Mouse (Mus musculus): ENCODE results near the gene Vwa8. TPM values are rescaled to one million over a fixed set of nuclear protein-coding genes. Genes with fewer than 3 reads are reported as not detected.

Gene Vwa8
- polyA plus RNA-seq, 2 experiments: 6.4 to 8.3 TPM

DNA sequence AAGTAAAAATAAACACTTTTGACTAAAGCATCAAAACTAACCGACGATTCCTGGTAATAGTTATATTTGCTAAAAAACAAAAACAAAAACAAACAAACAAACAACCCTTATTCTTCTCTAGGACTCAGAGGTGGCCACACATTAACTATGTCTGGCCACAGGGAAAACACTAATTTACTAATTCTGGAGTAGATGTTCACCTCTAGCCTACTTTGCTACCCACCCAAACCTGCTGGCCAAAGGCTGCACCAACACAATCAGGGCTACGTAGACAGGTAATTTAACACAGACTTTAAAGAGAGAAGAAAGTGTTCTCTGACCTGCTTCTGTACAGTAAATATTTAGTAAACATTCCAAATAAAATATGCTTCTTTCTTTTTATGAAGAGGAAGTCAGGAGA is 31.2 kb upstream of the Vwa8 start:
- H3K4me1 ChIP-seq (replicated peaks; ENCODE audit: control insufficient read depth in 2 of 2, insufficient read depth in 2 of 2, low read length in 1 of 2): peaks cover 0 to 2% of the 10 kb centered on the region in 2 experiments; a peak in 1 of 4 replicates
- no peak for DNase-seq (ENCODE audit: low read depth in 3 of 3, low spot score in 3 of 3)
- no peaks in the 10 kb centered on the region for H3K36me3 ChIP-seq (replicated peaks; ENCODE audit: control insufficient read depth, insufficient read depth, low read depth)
- H3K4me2 ChIP-seq (ENCODE audit: low read depth): no peak overlapping the region
- WGBS (ENCODE audit: insufficient replicate concordance): 71% methylated on average over 3 of the region's 3 CpGs
- TF ChIP-seq CTCF (IDR thresholded peaks at IDR 0.05; ENCODE audit: low read depth): no peak
- TF ChIP-seq EP300 (IDR thresholded peaks at IDR 0.05; ENCODE audit: low read depth): no peak
- ATAC-seq (ENCODE audit: insufficient read depth): no peak
- no peaks in the 10 kb centered on the region for H3K27me3 ChIP-seq (ENCODE audit: control insufficient read depth, insufficient read depth, low read length)
- H3K9me3 ChIP-seq (ENCODE audit: control insufficient read depth, low read length): no peaks in the 10 kb centered on the region
- H3K9ac ChIP-seq (replicated peaks): no peak overlapping the region
- no peak overlapping the region for H3K27ac ChIP-seq
- no peak overlapping the region for H3K4me3 ChIP-seq (ENCODE audit: insufficient read depth in 1 of 2, low read depth in 2 of 2, low read length in 2 of 2)

DNA sequence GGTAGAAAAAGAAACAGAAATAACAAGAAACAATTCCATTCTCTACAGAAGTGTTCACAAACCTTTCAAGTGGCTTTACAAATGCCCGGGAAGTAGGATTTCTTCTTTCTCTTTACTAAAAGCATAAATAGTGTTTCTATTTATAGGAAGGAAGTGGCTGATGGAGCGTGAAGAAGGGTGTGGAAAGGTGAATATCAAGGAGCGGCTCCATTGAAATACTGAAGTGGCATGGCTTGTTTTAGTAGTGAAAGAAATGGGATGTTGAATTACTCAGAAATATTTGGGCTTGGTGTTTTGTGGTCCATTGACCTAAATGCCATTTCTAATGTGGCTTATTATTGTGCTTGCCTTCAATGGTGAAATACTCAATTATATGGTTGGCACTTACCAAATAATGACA is 30.4 kb upstream of the Vwa8 start:
- no peak for DNase-seq (ENCODE audit: low read depth in 3 of 3, low spot score in 3 of 3)

DNA sequence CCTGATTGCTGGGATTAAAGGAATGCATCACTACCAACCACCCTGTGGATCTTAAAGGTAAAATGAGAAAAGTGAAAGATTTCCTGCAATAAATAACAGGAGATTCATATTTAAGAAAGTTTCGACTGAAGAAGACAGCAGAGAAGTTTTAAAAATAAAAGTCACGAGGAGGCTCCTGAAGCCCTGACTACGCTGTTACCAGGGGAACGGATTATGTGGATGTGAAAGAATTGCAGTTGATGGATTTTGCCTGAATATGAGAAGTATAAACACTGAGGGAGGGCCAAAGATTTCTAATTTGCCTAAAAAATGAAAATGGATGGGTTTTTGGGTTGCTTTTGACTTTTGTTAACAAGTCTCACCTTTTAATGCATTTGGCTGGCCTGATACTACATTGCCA is 24.8 kb upstream of the Vwa8 start:
- Histone ChIP-seq H3K4me3 (ENCODE audit: insufficient read depth in 1 of 2, low read depth in 2 of 2, low read length in 2 of 2) (no peak overlapping the region), H3K36me3 (replicated peaks; ENCODE audit: control insufficient read depth, insufficient read depth, low read depth) (no peaks in the 10 kb centered on the region), H3K27ac (no peak overlapping the region), H3K27me3 (ENCODE audit: control insufficient read depth, insufficient read depth, low read length) (no peaks in the 10 kb centered on the region), H3K9ac (replicated peaks) (no peak overlapping the region), H3K4me1 (replicated peaks; ENCODE audit: control insufficient read depth in 2 of 2, insufficient read depth in 2 of 2, low read length in 1 of 2) (no peaks in the 10 kb centered on the region), H3K4me2 (ENCODE audit: low read depth) (no peak overlapping the region), H3K9me3 (ENCODE audit: control insufficient read depth, low read length) (no peaks in the 10 kb centered on the region)
- ATAC-seq (ENCODE audit: insufficient read depth) (no peak), DNase-seq (ENCODE audit: low read depth in 3 of 3, low spot score in 3 of 3) (no peak)
- WGBS (ENCODE audit: insufficient replicate concordance): 67% methylated on average over 4 of the region's 4 CpGs
- TF ChIP-seq CTCF (IDR thresholded peaks at IDR 0.05; ENCODE audit: low read depth) (no peak), EP300 (IDR thresholded peaks at IDR 0.05; ENCODE audit: low read depth) (no peak)

More for the DNA sequence above, 30.4 kb upstream of the Vwa8 start:
- WGBS (ENCODE audit: insufficient replicate concordance): 60% methylated on average over 3 of the region's 3 CpGs
- Histone ChIP-seq H3K4me1 (replicated peaks; ENCODE audit: control insufficient read depth in 2 of 2, insufficient read depth in 2 of 2, low read length in 1 of 2) (peaks cover 0 to 2% of the 10 kb centered on the region in 2 experiments; a peak in 1 of 4 replicates), H3K4me3 (ENCODE audit: insufficient read depth in 1 of 2, low read depth in 2 of 2, low read length in 2 of 2) (no peak overlapping the region), H3K9me3 (ENCODE audit: control insufficient read depth, low read length) (no peaks in the 10 kb centered on the region), H3K27me3 (ENCODE audit: control insufficient read depth, insufficient read depth, low read length) (no peaks in the 10 kb centered on the region), H3K4me2 (ENCODE audit: low read depth) (no peak overlapping the region), H3K36me3 (replicated peaks; ENCODE audit: control insufficient read depth, insufficient read depth, low read depth) (no peaks in the 10 kb centered on the region), H3K9ac (replicated peaks) (no peak overlapping the region), H3K27ac (no peak overlapping the region)
- ATAC-seq (ENCODE audit: insufficient read depth): no peak
- TF ChIP-seq EP300 (IDR thresholded peaks at IDR 0.05; ENCODE audit: low read depth) (no peak), CTCF (IDR thresholded peaks at IDR 0.05; ENCODE audit: low read depth) (no peak)

DNA sequence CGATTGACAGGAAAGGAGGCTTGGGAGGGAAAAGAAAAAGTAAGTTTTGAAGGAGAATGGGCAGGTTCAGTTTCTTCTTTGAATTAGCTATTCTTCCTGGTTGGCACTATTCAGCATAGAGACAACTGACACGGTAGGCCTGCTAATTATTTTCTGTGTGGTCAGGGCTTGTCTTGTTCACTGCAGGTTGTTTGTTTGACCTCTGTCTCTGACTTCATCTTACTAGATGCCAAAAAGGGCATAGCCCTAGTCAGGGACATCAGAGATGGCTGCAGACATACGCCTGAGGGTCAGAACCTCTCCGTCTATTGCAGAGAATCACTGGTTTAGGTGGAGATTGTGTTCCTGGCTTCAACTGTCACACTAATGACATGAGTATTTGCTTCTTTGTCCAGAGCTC is 24.3 kb upstream of the Vwa8 start:
- no peaks in the 10 kb centered on the region for H3K27me3 ChIP-seq (ENCODE audit: control insufficient read depth, insufficient read depth, low read length)
- no peak for DNase-seq (ENCODE audit: low read depth in 3 of 3, low spot score in 3 of 3)
- TF ChIP-seq CTCF (IDR thresholded peaks at IDR 0.05; ENCODE audit: low read depth): no peak
- TF ChIP-seq EP300 (IDR thresholded peaks at IDR 0.05; ENCODE audit: low read depth): no peak
- no peak overlapping the region for H3K9ac ChIP-seq (replicated peaks)
- no peaks in the 10 kb centered on the region for H3K36me3 ChIP-seq (replicated peaks; ENCODE audit: control insufficient read depth, insufficient read depth, low read depth)
- no peak for ATAC-seq (ENCODE audit: insufficient read depth)
- no peaks in the 10 kb centered on the region for H3K9me3 ChIP-seq (ENCODE audit: control insufficient read depth, low read length)
- no peak overlapping the region for H3K4me2 ChIP-seq (ENCODE audit: low read depth)
- WGBS (ENCODE audit: insufficient replicate concordance): 64% methylated on average over 4 of the region's 4 CpGs
- no peak overlapping the region for H3K27ac ChIP-seq
- H3K4me1 ChIP-seq (replicated peaks; ENCODE audit: control insufficient read depth in 2 of 2, insufficient read depth in 2 of 2, low read length in 1 of 2): no peaks in the 10 kb centered on the region
- H3K4me3 ChIP-seq (ENCODE audit: insufficient read depth in 1 of 2, low read depth in 2 of 2, low read length in 2 of 2): no peak overlapping the region

DNA sequence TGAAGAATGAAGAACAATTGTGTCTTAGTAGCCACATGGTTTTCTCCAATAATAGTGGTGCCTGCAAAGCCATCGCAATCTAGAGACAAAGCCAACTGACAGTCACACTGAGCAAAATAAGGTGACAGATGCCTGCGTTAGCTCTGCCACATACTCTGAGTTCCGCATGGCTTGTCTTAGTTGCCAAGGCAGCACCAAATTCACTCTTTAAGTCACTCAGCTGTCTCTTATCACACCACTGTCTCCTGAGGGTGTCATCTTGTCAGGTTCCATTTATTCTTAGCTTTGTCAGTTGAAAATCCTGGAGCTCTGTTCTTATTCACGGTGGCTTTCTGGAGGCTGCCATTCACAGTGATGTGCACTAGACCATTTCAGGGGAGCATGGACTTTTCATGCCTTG is 17.7 kb upstream of the Vwa8 start:
- no peak for TF ChIP-seq CTCF (IDR thresholded peaks at IDR 0.05; ENCODE audit: low read depth)
- TF ChIP-seq EP300 (IDR thresholded peaks at IDR 0.05; ENCODE audit: low read depth): no peak
- Histone ChIP-seq H3K27me3 (ENCODE audit: control insufficient read depth, insufficient read depth, low read length) (no peaks in the 10 kb centered on the region), H3K4me3 (ENCODE audit: insufficient read depth in 1 of 2, low read depth in 2 of 2, low read length in 2 of 2) (no peak overlapping the region)

More for the DNA sequence above, 17.7 kb upstream of the Vwa8 start:
- DNase-seq (ENCODE audit: low read depth in 3 of 3, low spot score in 3 of 3) (no peak), ATAC-seq (ENCODE audit: insufficient read depth) (no peak)
- H3K4me1 ChIP-seq (replicated peaks; ENCODE audit: control insufficient read depth in 2 of 2, insufficient read depth in 2 of 2, low read length in 1 of 2): no peaks in the 10 kb centered on the region
- H3K9me3 ChIP-seq (ENCODE audit: control insufficient read depth, low read length): no peaks in the 10 kb centered on the region
- no peak overlapping the region for H3K9ac ChIP-seq (replicated peaks)
- H3K36me3 ChIP-seq (replicated peaks; ENCODE audit: control insufficient read depth, insufficient read depth, low read depth): no peaks in the 10 kb centered on the region
- no peak overlapping the region for H3K27ac ChIP-seq
- no peak overlapping the region for H3K4me2 ChIP-seq (ENCODE audit: low read depth)
- WGBS (ENCODE audit: insufficient replicate concordance): 68% methylated on average over 4 of the region's 4 CpGs
